Mouse (Mus musculus) thymus, adult 2 months (tissue): ENCODE measurements around the gene Cachd1.

Experiments
- CTCF ChIP-seq: fragments of 200-500 bp; IDR thresholded peaks from 2 replicates; pipeline ENCODE4 v1.5.1; 2012; ENCODE audit warnings: mild to moderate bottlenecking, control low read depth, low read length, moderate library complexity, borderline replicate concordance; ENCODE audit not compliant: control insufficient read depth, poor library complexity, insufficient read depth; ENCODE audit errors: extremely low read depth
- POLR2A ChIP-seq: fragments of 200-500 bp; IDR thresholded peaks from 2 replicates; pipeline ENCODE4 v1.6.1; 2012; ENCODE audit warnings: mild to moderate bottlenecking, low read length, control low read depth, moderate library complexity; ENCODE audit not compliant: control insufficient read depth, poor library complexity, insufficient read depth; ENCODE audit errors: extremely low read depth

- TF ChIP-seq CTCF (no peak), POLR2A (no peak)
Measured at GRCm38 (mm10) chr4:100752278-100752677, 24.2 kb upstream of the Cachd1 start.
